Mouse (Mus musculus) gastrocnemius, postnatal 36 days (tissue): ENCODE measurements at regions not wholly inside any gene's neighbourhood (a gene's known extent, or its start where the extent isn't known, plus 50 kb on each side); places are given as distances from the start of the nearest gene placed in this dataset.

Experiments
- DNase-seq, 2 experiments: peaks; one replicate each; pipeline ENCODE4 v3.0.0; 2022
- intact Hi-C: fragments of 180-260 bp; cut with DNase I; formaldehyde crosslinking; loops from one replicate; pipeline ENCODE4 v1.15.1; 2025
- microRNA-seq, 2 experiments: library from miRNA; unstranded; fragments of <30 nt; microRNA quantifications; one replicate each; pipeline ENCODE4 v1.2.0; 2021

DNA sequence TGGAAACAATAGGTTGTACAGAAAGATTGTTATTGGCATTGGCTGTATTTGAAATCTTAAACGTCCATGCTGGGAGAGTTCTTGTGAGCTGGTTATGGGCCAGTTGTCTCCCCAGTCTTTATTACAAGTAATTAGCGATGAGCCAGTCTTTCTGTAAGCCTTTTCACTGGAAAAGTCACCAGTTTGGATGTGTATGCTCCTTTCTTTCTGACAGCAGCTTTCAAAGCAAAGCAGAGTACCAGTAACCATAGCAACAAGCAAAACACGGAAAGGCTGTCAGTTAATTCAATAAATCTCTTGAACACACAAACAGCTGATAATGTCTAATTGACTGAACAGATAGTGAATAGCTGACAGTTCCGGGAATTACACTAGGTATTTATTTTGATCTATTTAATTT is 262.0 kb downstream of the Atp6ap1l start:
- no peak for DNase-seq
- intact Hi-C loops: no loop called here

DNA sequence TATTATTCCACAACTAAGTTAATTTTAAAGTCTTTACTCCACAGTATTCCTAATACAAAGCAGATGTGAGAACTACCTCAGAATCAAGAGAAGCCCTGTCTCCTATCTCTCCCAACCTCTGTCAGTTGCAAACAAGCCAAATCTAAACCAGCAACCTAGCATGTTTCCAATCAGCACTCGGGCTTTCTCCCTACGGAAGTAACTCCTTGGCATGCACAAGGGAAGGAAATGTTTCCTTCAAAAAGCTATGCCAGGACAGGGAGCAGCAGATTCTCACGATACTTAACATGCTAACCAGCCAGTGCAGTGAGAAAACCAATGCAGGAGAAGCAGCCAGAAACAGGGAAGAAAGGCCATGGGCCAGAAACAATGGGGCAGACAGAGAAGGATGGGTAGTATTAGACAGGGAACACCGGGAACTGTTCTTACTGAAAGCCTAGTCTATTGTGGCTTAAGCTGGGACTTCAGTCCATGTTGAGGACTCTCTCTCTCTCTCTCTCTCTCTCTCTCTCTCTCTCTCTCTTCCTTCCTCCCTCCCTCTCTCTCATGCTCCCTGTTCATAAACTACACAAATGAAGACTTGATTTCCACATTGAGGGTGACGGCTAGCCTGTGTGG is 262.8 kb downstream of the Atp6ap1l start:
- intact Hi-C loops: no loop called here
- no peak for DNase-seq

Small RNA genes lying in the stretch of these regions (microRNA-seq; reads per million reads assigned to microRNA genes)
- gene Gm44338: 0 reads per million in 2 experiments
